Mouse (Mus musculus) testis, adult 2 months (tissue): ENCODE results near the gene Sycp3. TPM values are rescaled to one million over a fixed set of nuclear protein-coding genes. Genes with fewer than 3 reads are reported as not detected.

Experiments used
- H3K27ac ChIP-seq: fragments of 200-500 bp; 2 replicates; pipeline ENCODE4 v1.5.1; 2012; ENCODE audit warnings: low read depth, low read length; ENCODE audit not compliant: control insufficient read depth, insufficient read depth
- H3K27me3 ChIP-seq: fragments of 200-500 bp; 2 replicates; pipeline ENCODE4 v1.6.1; 2012; ENCODE audit warnings: mild to moderate bottlenecking, low read length, moderate library complexity; ENCODE audit not compliant: control insufficient read depth, insufficient read depth
- H3K36me3 ChIP-seq: fragments of 200-500 bp; 2 replicates; pipeline ENCODE4 v1.6.1; 2012; ENCODE audit warnings: mild to moderate bottlenecking, low read length; ENCODE audit not compliant: control insufficient read depth, insufficient read depth
- H3K4me1 ChIP-seq: fragments of 200-500 bp; 2 replicates; pipeline ENCODE4 v1.6.1; 2012; ENCODE audit warnings: low read length; ENCODE audit not compliant: control insufficient read depth, insufficient read depth
- H3K4me3 ChIP-seq: fragments of 200-500 bp; 2 replicates; pipeline ENCODE4 v1.5.1; 2012; ENCODE audit warnings: low read depth, mild to moderate bottlenecking, low read length, moderate library complexity, mixed read lengths; ENCODE audit not compliant: control insufficient read depth
- CTCF ChIP-seq: fragments of 200-500 bp; IDR thresholded peaks from 2 replicates; pipeline ENCODE4 v1.5.1; 2012; ENCODE audit warnings: low read depth, mild to moderate bottlenecking, inconsistent platforms, low read length, moderate library complexity; ENCODE audit not compliant: control insufficient read depth, insufficient read depth, insufficient replicate concordance
- POLR2A ChIP-seq: fragments of 200-500 bp; IDR thresholded peaks from 2 replicates; pipeline ENCODE4 v1.6.1; 2012; ENCODE audit warnings: low read depth, mild to moderate bottlenecking, inconsistent platforms, low read length, moderate library complexity; ENCODE audit not compliant: control insufficient read depth
- polyA plus RNA-seq: library from polyadenylated mRNA; depleted of rRNA; stranded (reverse); fragments of >200 nt; gene quantifications from 2 replicates; pipeline ENCODE4 v1.2.3, GENCODE M21; 2012

Gene Sycp3
- polyA plus RNA-seq, 1 experiment: 17.1 TPM

- no peak for TF ChIP-seq POLR2A
- no peak for TF ChIP-seq CTCF
- H3K27me3 ChIP-seq: no peaks in the 10 kb centered on the region
- peak overlapping the region; percentile 67 for H3K4me3 ChIP-seq
These were observed 42.8 kb downstream of the Sycp3 start for GRCm38 (mm10) chr10:88501886-88502765.

GRCm38 (mm10) chr10:88502919-88503318, 43.5 kb downstream of the Sycp3 start:
- no peaks in the 10 kb centered on the region for H3K27me3 ChIP-seq
- no peaks in the 10 kb centered on the region for H3K36me3 ChIP-seq
- peak overlapping the region; percentile 90 for H3K4me3 ChIP-seq
- no peak for TF ChIP-seq CTCF
- TF ChIP-seq POLR2A: no peak
- peak overlapping the region; percentile 45 for H3K27ac ChIP-seq
- peaks cover 4% of the 10 kb centered on the region for H3K4me1 ChIP-seq

More at GRCm38 (mm10) chr10:88501886-88502765, 42.8 kb downstream of the Sycp3 start:
- H3K27ac ChIP-seq: no peak overlapping the region; the same call in 1 of the 2 replicates
- no peaks in the 10 kb centered on the region for H3K36me3 ChIP-seq
- peaks cover 4% of the 10 kb centered on the region for H3K4me1 ChIP-seq

- H3K27me3 ChIP-seq: no peaks in the 10 kb centered on the region
- peak within 1 kb of the TSS; percentile 90 for H3K4me3 ChIP-seq
- no peaks in the 10 kb centered on the region for H3K36me3 ChIP-seq
- H3K4me1 ChIP-seq: peaks cover 4% of the 10 kb centered on the region
- peak within 1 kb of the TSS; percentile 77 for H3K27ac ChIP-seq
- peak; percentile 49 for TF ChIP-seq POLR2A
- TF ChIP-seq CTCF: no peak
These were observed 44.3 kb downstream of the Sycp3 start, which contains the start of gene Chpt1 for GRCm38 (mm10) chr10:88503421-88504314. Chpt1 (minus strand) TSS chr10:88504073.

GRCm38 (mm10) chr10:88504481-88504880, 45.1 kb downstream of the Sycp3 start:
- H3K36me3 ChIP-seq: no peaks in the 10 kb centered on the region
- peaks cover 4% of the 10 kb centered on the region for H3K4me1 ChIP-seq
- TF ChIP-seq CTCF: no peak
- no peak for TF ChIP-seq POLR2A
- H3K27ac ChIP-seq: peak overlapping the region; percentile 77; the same call in 1 of the 2 replicates
- H3K27me3 ChIP-seq: no peaks in the 10 kb centered on the region
- H3K4me3 ChIP-seq: peak overlapping the region; percentile 87; the same call in 1 of the 2 replicates

GRCm38 (mm10) chr10:88505256-88505655, 45.9 kb downstream of the Sycp3 start:
- Histone ChIP-seq H3K36me3 (no peaks in the 10 kb centered on the region), H3K27me3 (no peaks in the 10 kb centered on the region), H3K4me1 (peaks cover 4% of the 10 kb centered on the region), H3K4me3 (peak overlapping the region; percentile 60), H3K27ac (peak overlapping the region; percentile 12; the same call in 1 of the 2 replicates)
- TF ChIP-seq POLR2A (no peak), CTCF (no peak)

GRCm38 (mm10) chr10:88507691-88508143, 48.3 kb downstream of the Sycp3 start:
- no peaks in the 10 kb centered on the region for H3K27me3 ChIP-seq
- TF ChIP-seq CTCF: no peak
- no peak for TF ChIP-seq POLR2A
- no peak overlapping the region for H3K27ac ChIP-seq
- H3K4me3 ChIP-seq: no peak overlapping the region
- peaks cover 4% of the 10 kb centered on the region for H3K4me1 ChIP-seq
- no peaks in the 10 kb centered on the region for H3K36me3 ChIP-seq
